Mouse (Mus musculus) urinary bladder, postnatal 0 days (tissue): ENCODE measurements around the gene Hax1. TPM values are rescaled to one million over a fixed set of nuclear protein-coding genes. Genes with fewer than 3 reads are reported as not detected.

Experiments used
- microRNA-seq: library from miRNA; unstranded; fragments of <30 nt; microRNA quantifications from one replicate; pipeline ENCODE4, GENCODE M21; 2016
- polyA plus RNA-seq: library from polyadenylated mRNA; unstranded; fragments of >200 nt; fragmentation: Nextera tagmentation; extraction: Ambion mirVana; gene quantifications from 2 replicates; pipeline ENCODE4 v1.2.1, GENCODE M21; 2015

The Hax1 gene
- 94.5 and 95.7 TPM in 2 replicates for polyA plus RNA-seq

DNA sequence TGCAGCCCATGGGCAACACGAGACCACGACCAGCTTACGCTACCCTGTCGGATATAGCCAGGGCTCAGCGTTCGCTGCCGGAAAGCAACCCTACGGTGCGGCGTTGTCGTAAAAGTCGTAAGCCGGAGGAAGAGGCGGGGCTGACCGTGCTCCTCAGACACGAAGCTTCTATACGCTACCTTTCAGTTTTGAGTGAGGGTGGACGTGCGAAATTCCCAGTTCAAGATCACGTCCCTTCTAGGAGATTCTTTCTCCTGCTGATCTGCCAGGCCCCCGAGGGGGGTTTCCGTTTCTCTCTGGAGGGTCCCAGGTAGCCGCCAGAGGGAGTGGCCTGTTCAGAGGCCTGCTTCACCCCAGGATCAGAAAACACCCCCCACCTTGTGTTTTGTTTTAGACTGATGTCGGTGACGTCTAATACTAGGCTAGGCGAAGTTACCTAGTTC lies at the start of gene Hax1:
Gene Hax1 (minus strand): TSS at position 169 of the 443 bp plus-strand sequence.

DNA sequence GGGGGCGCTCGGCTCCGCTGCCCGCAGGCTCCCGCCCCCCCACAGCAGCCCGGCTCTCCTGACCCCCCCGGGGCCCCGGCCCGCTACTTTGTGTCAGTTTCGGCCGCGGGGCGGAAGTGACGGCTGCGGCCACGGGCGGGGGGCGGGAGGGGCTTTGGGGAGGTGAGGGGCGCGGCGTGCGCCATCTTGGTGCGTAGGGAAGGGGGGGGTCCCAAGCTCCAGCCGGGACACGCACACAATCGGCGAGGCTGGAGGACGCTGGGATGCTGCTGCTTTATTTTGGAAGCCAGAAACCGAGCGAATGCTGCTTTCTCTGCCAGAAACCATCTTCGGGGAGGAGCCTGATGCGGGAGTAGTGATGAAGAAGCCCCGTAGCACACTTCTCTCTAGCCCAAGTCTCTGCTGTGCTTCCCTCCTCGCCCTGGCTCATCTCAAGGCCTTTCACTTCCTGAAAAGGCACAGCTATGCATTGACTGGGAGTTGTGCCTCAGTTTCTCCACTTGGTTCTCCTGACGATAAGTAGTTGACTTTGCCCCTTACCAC lies 35.3 kb downstream of the Hax1 start, which contains the start of gene Atp8b2:
Gene Atp8b2 (minus strand): TSS at position 288 of the 543 bp plus-strand sequence.

Small RNA genes within 50 kb of the gene (microRNA-seq; reads per million reads assigned to microRNA genes)
- not detected for gene Mir7669

Other genes starting within 250 kb of the Hax1 start
- gene Chrnb2, start 234.1 kb downstream of the Hax1 start, polyA plus RNA-seq, result 0.22 and 0.26 TPM in 2 replicates
- gene Ube2q1, start 225.2 kb downstream of the Hax1 start, polyA plus RNA-seq, result 6.8 and 7.4 TPM in 2 replicates
- 2.2 and 2.3 TPM in 2 replicates for gene She, start 167.4 kb downstream of the Hax1 start, polyA plus RNA-seq
- gene Il6ra, start 85.6 kb downstream of the Hax1 start, polyA plus RNA-seq, result 6.3 and 8.8 TPM in 2 replicates
- 7.3 and 7.8 TPM in 2 replicates for gene Atp8b2, start 35.3 kb downstream of the Hax1 start, polyA plus RNA-seq
- gene 4933434E20Rik, start 52.9 kb upstream of the Hax1 start, polyA plus RNA-seq, result 117 and 119 TPM in 2 replicates
- 80.9 and 113 TPM in 2 replicates for gene Ubap2l, start 53.8 kb upstream of the Hax1 start, polyA plus RNA-seq
- 328 and 388 TPM in 2 replicates for gene Tpm3, start 73.9 kb upstream of the Hax1 start, polyA plus RNA-seq
- 0.06 and 0.08 TPM in 2 replicates for gene Nup210l, start 105.4 kb upstream of the Hax1 start, polyA plus RNA-seq
- 1,219 and 1,471 TPM in 2 replicates for gene Rps27, start 214.9 kb upstream of the Hax1 start, polyA plus RNA-seq
- 20.8 and 21.2 TPM in 2 replicates for gene Rab13, start 214.9 kb upstream of the Hax1 start, polyA plus RNA-seq
- 107 and 109 TPM in 2 replicates for gene Jtb, start 232.8 kb upstream of the Hax1 start, polyA plus RNA-seq
- 1.3 and 1.9 TPM in 2 replicates for gene Creb3l4, start 244.7 kb upstream of the Hax1 start, polyA plus RNA-seq
- 123 and 150 TPM in 2 replicates for gene Slc39a1, start 249.4 kb upstream of the Hax1 start, polyA plus RNA-seq